Mouse (Mus musculus) limb, embryonic 15.5 days (tissue): ENCODE measurements around the gene Hmgn2. TPM values are rescaled to one million over a fixed set of nuclear protein-coding genes. Genes with fewer than 3 reads are reported as not detected.
"Not testable (repeated sequence)": the region's sequence is repeated elsewhere in the genome, so short reads cannot be mapped to it uniquely, and the experiment has no call there.

Experiments
- ATAC-seq: fragments of 200-750 bp; cut with Nextera tagmentation; 2 replicates; pipeline ENCODE4 v1.8.0; 2017; ENCODE audit warnings: low read depth, moderate TSS enrichment; ENCODE audit not compliant: insufficient number of reproducible peaks, low FRiP score, low TSS enrichment
- H3K27ac ChIP-seq: fragments of 300-500 bp; sonication (generic); 2 replicates; pipeline ENCODE4 v1.5.1; 2015; ENCODE audit warnings: moderate library complexity, mild to moderate bottlenecking, inconsistent platforms
- H3K27me3 ChIP-seq: fragments of 300-500 bp; sonication (generic); 2 replicates; pipeline ENCODE4 v1.6.1; 2015; ENCODE audit warnings: inconsistent platforms
- H3K36me3 ChIP-seq: fragments of 300-500 bp; sonication (generic); 2 replicates; pipeline ENCODE4 v1.6.1; 2015; ENCODE audit warnings: inconsistent platforms
- H3K4me1 ChIP-seq: fragments of 300-500 bp; sonication (generic); 2 replicates; pipeline ENCODE4 v1.6.1; 2015; ENCODE audit warnings: inconsistent platforms
- H3K4me2 ChIP-seq: fragments of 300-500 bp; sonication (generic); 2 replicates; pipeline ENCODE4 v1.6.1; 2015; ENCODE audit warnings: mild to moderate bottlenecking, inconsistent platforms
- H3K4me3 ChIP-seq: fragments of 300-500 bp; sonication (generic); 2 replicates; pipeline ENCODE4 v1.5.1; 2015; ENCODE audit warnings: mild to moderate bottlenecking, inconsistent platforms
- H3K9ac ChIP-seq: fragments of 300-500 bp; sonication (generic); 2 replicates; pipeline ENCODE4 v1.6.1; 2015; ENCODE audit warnings: inconsistent platforms
- H3K9me3 ChIP-seq: fragments of 300-500 bp; sonication (generic); 2 replicates; pipeline ENCODE4 v1.6.1; 2016; ENCODE audit warnings: inconsistent platforms
- WGBS: fragments of 180-500 bp; shearing (Covaris S2); methylation state at CpG from one replicate; pipeline ENCODE4 v1.1.7; 2015; 5-methylcytosine and 5-hydroxymethylcytosine counted together
- polyA plus RNA-seq: library from polyadenylated mRNA; unstranded; fragments of >200 nt; fragmentation: Nextera tagmentation; extraction: Ambion mirVana; gene quantifications from 2 replicates; pipeline ENCODE4 v1.2.1, GENCODE M21; 2015

The Hmgn2 gene
- polyA plus RNA-seq, 1 experiment from 2014 or later: 1,770 TPM

DNA sequence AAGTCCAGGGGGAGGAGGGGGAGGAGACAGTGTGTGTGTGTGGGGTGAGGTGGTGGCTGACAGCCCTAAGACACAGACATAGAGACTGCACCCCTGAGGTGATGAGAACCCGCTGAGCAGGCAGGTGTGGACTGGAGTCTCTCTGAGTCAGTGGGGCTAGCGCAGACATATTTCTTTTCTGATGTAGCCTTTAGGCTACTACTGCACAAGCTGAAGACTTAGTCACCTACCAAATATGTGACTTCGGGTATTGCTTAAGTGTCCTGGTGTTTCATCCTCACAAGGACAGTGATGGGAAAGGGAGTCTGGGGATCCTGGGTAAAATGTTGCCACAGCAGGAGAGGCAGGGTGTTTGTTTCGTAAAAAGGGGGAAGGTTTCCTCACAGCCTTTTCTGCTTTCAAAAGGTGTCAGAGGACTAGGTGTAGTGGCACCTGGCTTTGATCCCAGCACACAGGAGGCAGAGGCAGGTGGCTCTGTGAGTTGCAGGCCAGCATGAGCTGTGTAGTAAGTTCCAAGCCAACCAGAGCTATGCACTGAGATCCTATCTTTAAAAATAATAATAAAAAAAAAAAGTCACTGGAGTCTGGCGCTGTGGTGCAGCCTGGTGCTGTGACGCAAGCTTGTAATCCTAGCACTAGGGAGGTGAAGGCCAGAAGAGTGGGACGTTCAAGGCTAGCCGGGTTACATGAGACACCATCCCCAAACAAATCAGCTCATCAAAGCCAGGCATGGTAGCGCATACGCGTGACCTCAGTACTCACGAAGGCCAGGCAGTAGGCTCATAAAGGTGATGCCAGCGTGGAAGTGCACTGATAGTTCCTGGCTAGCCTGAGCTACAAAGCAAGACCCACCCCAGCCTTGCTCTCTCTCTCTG is 27.8 kb downstream of the Hmgn2 start:
- no peaks in the 10 kb centered on the region for H3K36me3 ChIP-seq
- WGBS: 62% methylated on average over 13 of the region's 13 CpGs
- no peak overlapping the region for H3K27ac ChIP-seq
- no peak overlapping the region for H3K4me3 ChIP-seq
- ATAC-seq: no peak
- H3K4me1 ChIP-seq: no peaks in the 10 kb centered on the region
- H3K9ac ChIP-seq: no peak overlapping the region
- no peak overlapping the region for H3K4me2 ChIP-seq
- no peaks in the 10 kb centered on the region for H3K9me3 ChIP-seq
- no peaks in the 10 kb centered on the region for H3K27me3 ChIP-seq

DNA sequence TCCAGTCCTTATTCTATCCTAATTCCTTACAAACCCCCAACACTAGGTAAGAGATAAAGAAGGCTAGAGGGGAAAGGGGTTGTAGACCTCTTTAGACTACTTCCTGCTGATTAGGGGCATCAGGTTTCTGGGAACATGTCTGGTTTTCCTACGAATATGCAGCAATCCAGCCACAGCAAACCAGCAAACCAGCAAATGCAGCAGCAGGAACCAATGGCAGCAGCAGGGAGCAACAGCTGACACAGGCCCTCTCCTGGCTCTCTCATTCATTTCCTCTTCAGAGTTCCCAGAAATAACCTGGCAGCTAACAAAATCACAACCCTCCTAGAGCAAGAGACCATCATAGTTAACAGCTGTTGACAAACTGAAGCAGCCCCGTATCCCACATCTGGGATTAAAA is 30.4 kb downstream of the Hmgn2 start:
- WGBS: 30% methylated on average over 2 of the region's 2 CpGs
- Histone ChIP-seq H3K4me1 (no peaks in the 10 kb centered on the region), H3K9me3 (no peaks in the 10 kb centered on the region), H3K27me3 (no peaks in the 10 kb centered on the region), H3K4me2 (no peak overlapping the region), H3K4me3 (no peak overlapping the region), H3K36me3 (no peaks in the 10 kb centered on the region), H3K27ac (no peak overlapping the region), H3K9ac (no peak overlapping the region)
- no peak for ATAC-seq

DNA sequence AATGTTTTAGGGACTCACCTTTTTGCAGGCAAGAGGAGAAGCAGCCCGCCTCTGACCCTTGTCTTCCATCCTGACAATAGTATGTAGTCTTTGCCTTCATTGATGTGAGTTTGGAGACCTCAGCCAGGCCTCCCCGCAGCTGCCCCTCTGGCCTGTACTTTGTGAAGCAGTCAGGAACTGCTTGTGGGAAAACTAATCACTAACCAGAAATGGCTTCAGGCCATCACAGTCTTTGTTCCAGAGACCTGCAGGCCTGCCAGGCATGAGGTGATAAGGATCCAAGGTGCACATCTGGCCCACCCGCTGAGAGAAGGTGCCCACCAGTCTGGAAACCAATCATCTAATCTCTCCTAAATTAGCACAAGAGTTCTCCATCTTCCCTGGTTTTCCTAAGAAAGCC is 36.7 kb downstream of the Hmgn2 start:
- no peaks in the 10 kb centered on the region for H3K27me3 ChIP-seq
- 70% methylated on average over 3 of the region's 3 CpGs for WGBS

DNA sequence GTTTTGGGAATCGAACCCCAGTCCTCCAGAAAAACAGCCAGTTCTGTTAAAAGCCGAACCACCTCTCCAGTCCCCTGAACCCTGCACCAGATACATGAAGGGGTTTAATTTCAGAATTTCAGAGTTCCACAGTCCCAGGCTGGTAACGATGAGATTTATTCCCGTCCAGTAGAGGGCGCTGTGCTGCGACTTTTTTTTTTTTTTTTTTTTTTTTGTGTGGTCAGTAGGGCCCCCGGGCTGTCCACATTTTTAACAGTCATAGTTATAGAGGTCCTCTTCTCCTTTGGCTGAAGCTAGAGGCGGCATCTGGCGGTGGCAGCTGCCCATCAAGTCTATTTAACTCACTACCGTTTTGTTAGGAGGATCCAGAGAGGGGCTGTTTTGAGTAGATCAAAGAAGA is 37.1 kb downstream of the Hmgn2 start:
- Histone ChIP-seq H3K9ac (no peak overlapping the region), H3K4me3 (no peak overlapping the region), H3K4me2 (no peak overlapping the region), H3K27ac (no peak overlapping the region), H3K9me3 (no peaks in the 10 kb centered on the region), H3K27me3 (no peaks in the 10 kb centered on the region), H3K4me1 (peaks cover 8% of the 10 kb centered on the region; the same call in 1 of the 2 replicates), H3K36me3 (no peaks in the 10 kb centered on the region)
- 16% methylated on average over 10 of the region's 10 CpGs for WGBS
- no peak for ATAC-seq

More for the DNA sequence above, 36.7 kb downstream of the Hmgn2 start:
- ATAC-seq: no peak
- no peak overlapping the region for H3K27ac ChIP-seq
- no peaks in the 10 kb centered on the region for H3K36me3 ChIP-seq
- H3K4me3 ChIP-seq: no peak overlapping the region
- peaks cover 8% of the 10 kb centered on the region; the same call in 1 of the 2 replicates for H3K4me1 ChIP-seq
- H3K9me3 ChIP-seq: no peaks in the 10 kb centered on the region
- no peak overlapping the region for H3K4me2 ChIP-seq
- H3K9ac ChIP-seq: no peak overlapping the region

GRCm38 (mm10) chr4:133929278-133929670 is 39.2 kb downstream of the Hmgn2 start:
- 22% methylated on average over 7 of the region's 7 CpGs for WGBS
- Histone ChIP-seq H3K27me3 (no peaks in the 10 kb centered on the region), H3K9ac (no peak overlapping the region), H3K27ac (peak overlapping the region; percentile 43), H3K36me3 (no peaks in the 10 kb centered on the region), H3K9me3 (no peaks in the 10 kb centered on the region), H3K4me2 (no peak overlapping the region), H3K4me3 (no peak overlapping the region), H3K4me1 (peaks cover 8% of the 10 kb centered on the region; the same call in 1 of the 2 replicates)
- no peak for ATAC-seq

DNA sequence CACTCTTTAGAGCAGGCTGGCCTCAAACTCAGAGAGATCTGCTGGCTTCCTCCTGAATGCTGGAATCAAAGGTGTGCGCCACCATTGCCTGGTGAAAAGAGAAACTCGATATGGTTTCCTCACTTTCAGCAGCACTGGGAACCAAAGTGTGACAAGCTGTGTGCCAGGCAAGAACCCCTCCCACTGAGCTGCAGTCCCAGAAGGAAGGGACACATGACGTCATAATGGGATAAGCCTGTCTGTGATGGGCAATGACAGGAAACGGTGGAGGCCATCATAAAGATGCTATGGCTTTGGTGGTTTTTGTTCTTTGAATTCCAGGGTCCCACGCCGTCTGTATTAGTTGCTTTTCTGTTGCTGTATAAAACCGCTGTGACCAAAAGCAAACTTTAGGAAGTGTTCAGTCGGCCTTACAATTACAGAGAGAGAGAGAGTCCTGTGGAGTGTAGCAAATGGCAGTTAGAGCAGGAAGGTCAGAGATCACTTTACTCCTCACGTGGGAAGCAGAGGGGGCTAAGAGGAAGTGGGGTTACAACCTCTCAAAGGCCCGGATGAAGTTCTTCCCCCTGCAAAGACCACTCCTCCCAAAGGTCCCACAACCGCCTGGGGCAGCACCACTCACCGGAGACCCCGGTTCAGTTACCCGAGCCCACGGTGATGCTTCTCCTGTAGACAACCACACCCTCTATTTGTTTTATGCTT is 39.7 kb downstream of the Hmgn2 start:
- 36% methylated on average over 15 of the region's 15 CpGs for WGBS

DNA sequence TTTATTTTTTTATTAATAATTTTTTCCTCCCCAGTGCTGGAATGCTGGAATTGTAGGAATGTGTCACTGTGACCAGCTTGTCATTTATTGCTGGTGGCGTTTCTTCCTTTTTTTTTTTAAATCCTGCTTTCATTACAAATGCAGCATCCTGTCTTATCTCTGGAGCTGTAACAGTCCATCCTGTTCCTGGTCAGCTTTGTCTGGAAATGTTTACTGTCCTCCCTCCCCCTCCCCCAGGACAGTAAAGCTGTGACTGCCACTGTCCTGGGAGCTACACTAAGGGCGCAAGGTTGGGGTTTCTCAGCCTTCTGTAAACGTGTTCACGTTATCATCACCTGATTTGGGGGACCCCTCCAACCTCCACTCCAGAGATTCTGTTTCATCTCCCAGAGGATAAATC is 43.2 kb downstream of the Hmgn2 start:
- Histone ChIP-seq H3K9ac (no peak overlapping the region), H3K4me1 (peaks cover 8% of the 10 kb centered on the region; the same call in 1 of the 2 replicates), H3K4me2 (no peak overlapping the region), H3K4me3 (no peak overlapping the region), H3K27ac (no peak overlapping the region), H3K9me3 (no peaks in the 10 kb centered on the region), H3K27me3 (no peaks in the 10 kb centered on the region), H3K36me3 (no peaks in the 10 kb centered on the region)
- ATAC-seq: no peak
- WGBS: 75% methylated on average over 4 of the region's 4 CpGs

More for the DNA sequence above, 39.7 kb downstream of the Hmgn2 start:
- Histone ChIP-seq H3K4me3 (no peak overlapping the region), H3K4me1 (peaks cover 8% of the 10 kb centered on the region; the same call in 1 of the 2 replicates), H3K36me3 (no peaks in the 10 kb centered on the region), H3K9me3 (no peaks in the 10 kb centered on the region), H3K27me3 (no peaks in the 10 kb centered on the region), H3K4me2 (no peak overlapping the region), H3K9ac (no peak overlapping the region), H3K27ac (peak overlapping the region; percentile 43)
- no peak for ATAC-seq

GRCm38 (mm10) chr4:133923743-133924142 is 44.7 kb downstream of the Hmgn2 start:
- 87% methylated on average over 5 of the region's 5 CpGs for WGBS

GRCm38 (mm10) chr4:133918093-133918825 is 50.2 kb downstream of the Hmgn2 start:
- not testable (repeated sequence) for H3K27me3 ChIP-seq, H3K27ac ChIP-seq, H3K4me1 ChIP-seq, ATAC-seq, H3K9ac ChIP-seq, H3K36me3 ChIP-seq, H3K4me2 ChIP-seq, H3K4me3 ChIP-seq, H3K9me3 ChIP-seq
- WGBS: 86% methylated on average over 21 of the region's 23 CpGs

More at GRCm38 (mm10) chr4:133923743-133924142, 44.7 kb downstream of the Hmgn2 start:
- no peaks in the 10 kb centered on the region for H3K9me3 ChIP-seq
- H3K4me3 ChIP-seq: no peak overlapping the region
- peaks cover 1% of the 10 kb centered on the region; the same call in 1 of the 2 replicates for H3K4me1 ChIP-seq
- H3K27ac ChIP-seq: no peak overlapping the region
- H3K9ac ChIP-seq: no peak overlapping the region
- no peaks in the 10 kb centered on the region for H3K36me3 ChIP-seq
- H3K27me3 ChIP-seq: no peaks in the 10 kb centered on the region
- H3K4me2 ChIP-seq: no peak overlapping the region
- no peak for ATAC-seq
